Mouse (Mus musculus) gonadal fat pad, adult 2 months (tissue): Measurements from ENCODE around the gene Rhox3g. TPM values are rescaled to one million over a fixed set of nuclear protein-coding genes. Genes with fewer than 3 reads are reported as not detected.
"Not testable (repeated sequence)": the region's sequence is repeated elsewhere in the genome, so short reads cannot be mapped to it uniquely, and the experiment has no call there.

Source experiments
- DNase-seq: peaks from one replicate; pipeline ENCODE4 v3.0.0-alpha.2; 2012; ENCODE audit warnings: low read depth
- polyA plus RNA-seq: library from polyadenylated mRNA; depleted of rRNA; stranded (reverse); fragments of >200 nt; gene quantifications from 2 replicates; pipeline ENCODE4 v1.2.3, GENCODE M21; 2012; rRNA removed

Gene Rhox3g
- not detected in 2 replicates for polyA plus RNA-seq

GRCm38 (mm10) chrX:37628512-37628911 lies at the start of gene Rhox3g:
Gene Rhox3g (minus strand): TSS chrX:37628612.
- DNase-seq, result not testable (repeated sequence)

- not testable (repeated sequence) for DNase-seq
Observed at GRCm38 (mm10) chrX:37673177-37673576, 44.8 kb upstream of the Rhox3g start, which contains the start of gene Rhox2h. Gene Rhox2h (minus strand): TSS chrX:37673277.

- DNase-seq, result not testable (repeated sequence)
Observed at GRCm38 (mm10) chrX:37668664-37669063, 40.3 kb upstream of the Rhox3g start, which contains the start of gene Rhox3h. Gene Rhox3h (minus strand): TSS chrX:37668764.

- not testable (repeated sequence) for DNase-seq
Observed at GRCm38 (mm10) chrX:37651227-37651626, 22.8 kb upstream of the Rhox3g start, which contains the start of gene Rhox4g. Gene Rhox4g (minus strand): TSS chrX:37651327.

GRCm38 (mm10) chrX:37643370-37643769 lies 15.0 kb upstream of the Rhox3g start, which contains the start of gene Rhox2g:
Gene Rhox2g (minus strand): TSS chrX:37643470.
- DNase-seq, result not testable (repeated sequence)

- DNase-seq, result not testable (repeated sequence)
Observed at GRCm38 (mm10) chrX:37607604-37608003, 20.8 kb downstream of the Rhox3g start, which contains the start of gene Rhox4f. Gene Rhox4f (minus strand): TSS chrX:37607704.

GRCm38 (mm10) chrX:37580692-37581091 lies 47.7 kb downstream of the Rhox3g start, which contains the start of gene Rhox3f:
Gene Rhox3f (plus strand): TSS chrX:37580992.
- DNase-seq, result not testable (repeated sequence)

Other genes starting within 250 kb of the Rhox3g start
- gene Rhox3a2, start 248.6 kb downstream of the Rhox3g start, polyA plus RNA-seq, result not detected in 2 replicates
- not detected in 2 replicates for gene Rhox4a2, start 237.8 kb downstream of the Rhox3g start, polyA plus RNA-seq
- not detected in 2 replicates for gene Rhox2b, start 216.5 kb downstream of the Rhox3g start, polyA plus RNA-seq
- not detected in 2 replicates for gene Rhox4b, start 196.1 kb downstream of the Rhox3g start, polyA plus RNA-seq
- gene Rhox2c, start 174.9 kb downstream of the Rhox3g start, polyA plus RNA-seq, result not detected in 2 replicates
- not detected in 2 replicates for gene Rhox3c, start 170.0 kb downstream of the Rhox3g start, polyA plus RNA-seq
- not detected in 2 replicates for gene Rhox4c, start 148.3 kb downstream of the Rhox3g start, polyA plus RNA-seq
- not detected in 2 replicates for gene Rhox2d, start 135.2 kb downstream of the Rhox3g start, polyA plus RNA-seq
- gene Rhox4d, start 114.3 kb downstream of the Rhox3g start, polyA plus RNA-seq, result not detected in 2 replicates
- not detected in 2 replicates for gene Rhox2e, start 98.2 kb downstream of the Rhox3g start, polyA plus RNA-seq
- gene Rhox3e, start 86.6 kb downstream of the Rhox3g start, polyA plus RNA-seq, result not detected in 2 replicates
- not detected in 2 replicates for gene Rhox4e, start 71.2 kb downstream of the Rhox3g start, polyA plus RNA-seq
- not detected in 2 replicates for gene Rhox2f, start 57.2 kb downstream of the Rhox3g start, polyA plus RNA-seq
- not detected in 2 replicates for gene Rhox3f, start 47.6 kb downstream of the Rhox3g start, polyA plus RNA-seq
- not detected in 2 replicates for gene Rhox4f, start 20.9 kb downstream of the Rhox3g start, polyA plus RNA-seq
- not detected in 2 replicates for gene Rhox2g, start 14.9 kb upstream of the Rhox3g start, polyA plus RNA-seq
- not detected in 2 replicates for gene Rhox4g, start 22.7 kb upstream of the Rhox3g start, polyA plus RNA-seq
- not detected in 2 replicates for gene Rhox3h, start 40.2 kb upstream of the Rhox3g start, polyA plus RNA-seq
- gene Rhox2h, start 44.7 kb upstream of the Rhox3g start, polyA plus RNA-seq, result not detected in 2 replicates
- 1.2 and 1.4 TPM in 2 replicates for gene Rhox5, start 176.2 kb upstream of the Rhox3g start, polyA plus RNA-seq
- gene Rhox6, start 198.3 kb upstream of the Rhox3g start, polyA plus RNA-seq, result not detected in 2 replicates
- gene Rhox7a, start 203.1 kb upstream of the Rhox3g start, polyA plus RNA-seq, result not detected in 2 replicates